Comparison of ENCODE assay signal across 7 mouse cellular contexts in the genomic region with DNA sequence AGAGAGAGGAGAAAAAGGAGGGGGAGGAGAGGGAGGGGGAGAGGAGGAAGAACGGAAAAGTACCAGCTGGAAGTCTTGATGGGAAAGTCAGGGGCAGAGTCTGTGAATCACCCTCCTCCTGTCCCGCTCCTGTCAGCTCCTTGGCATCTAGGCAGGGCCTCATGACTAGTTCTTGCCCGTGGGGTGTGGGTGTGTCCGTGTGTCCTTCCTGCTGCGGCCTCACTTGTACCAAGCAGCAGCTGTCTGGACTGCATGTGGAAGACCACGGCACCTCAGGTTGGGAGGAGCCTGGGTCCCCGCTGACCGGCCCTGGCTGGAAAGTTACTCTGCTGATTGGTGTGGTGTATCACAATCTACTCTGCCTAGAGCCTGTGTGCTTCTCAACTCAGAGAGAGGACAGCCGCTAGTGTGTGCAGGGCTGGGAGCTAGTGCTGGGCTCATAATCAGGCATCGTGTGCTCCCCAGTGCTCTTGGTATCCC. TPM values are rescaled to one million over a fixed set of nuclear protein-coding genes. Genes with fewer than 3 reads are reported as not detected.
DNase-seq lines count a peak whose midpoint lies in the region; ATAC-seq lines count a peak whose summit lies in the region.

No protein-coding gene starts in this region.

- 54% methylated on average over 10 of the region's 10 CpGs for WGBS in forebrain, embryonic 14.5 days

- intact Hi-C loops in gastrocnemius, postnatal 36 days (cut with DNase I), result no loop called here

- H3K4me2 ChIP-seq in forebrain, embryonic 14.5 days (ENCODE audit: low read length), result no peak overlapping the region

- no peak overlapping the region for H3K4me3 ChIP-seq in forebrain, embryonic 14.5 days (ENCODE audit: low read depth, low read length)

- peaks cover 21% of the 10 kb centered on the region for H3K4me1 ChIP-seq in forebrain, embryonic 14.5 days (ENCODE audit: control insufficient read depth, insufficient read depth, low read length)

- no peak overlapping the region for H3K9ac ChIP-seq in forebrain, embryonic 14.5 days (ENCODE audit: low read length)

- no peak overlapping the region for H3K27ac ChIP-seq in forebrain, embryonic 14.5 days (ENCODE audit: low read depth, low read length)

- no peaks in the 10 kb centered on the region for H3K27me3 ChIP-seq in forebrain, embryonic 14.5 days (replicated peaks; ENCODE audit: control insufficient read depth, insufficient read depth, low read length)

- DNase-seq in 3T3-L1 (ENCODE audit: low read depth, low spot score) (peak; percentile 100), MN1 (ENCODE audit: low spot score) (peak; percentile 65)
- DNase-seq in gastrocnemius, postnatal 36 days, result peak; percentile 58 to 59
- peak; percentile 54 for DNase-seq in kidney, postnatal 10 days
- no peak for DNase-seq in forebrain, embryonic 14.5 days (ENCODE audit: low spot score)
- no peak for DNase-seq in retina, postnatal 1 day

- ATAC-seq in forebrain, embryonic 14.5 days, result no peak
- no peak for ATAC-seq in cerebellum, adult (ENCODE audit: insufficient number of reproducible peaks, low FRiP score, low TSS enrichment)

- H3K36me3 ChIP-seq in forebrain, embryonic 14.5 days (ENCODE audit: control insufficient read depth, insufficient read depth, low read length), result no peaks in the 10 kb centered on the region

- no peaks in the 10 kb centered on the region for H3K9me3 ChIP-seq in forebrain, embryonic 14.5 days (replicated peaks; ENCODE audit: control insufficient read depth, low read length)

RNA-seq across cellular contexts. Expression of a gene that starts 8.3 kb away (rescaled TPM):
- 100 to 1,000 TPM; 374 to 378 TPM for total RNA-seq in gastrocnemius, postnatal 36 days (2021)
- 360 and 385 TPM in 2 replicates for polyA plus RNA-seq in forebrain, embryonic 14.5 days (2014; fragmentation: Nextera tagmentation; extraction: Ambion mirVana)

RNA-seq across cellular contexts. Expression of a gene that starts 25.6 kb away (rescaled TPM):
- 10 to 100 TPM; 56.6 to 86.1 TPM for total RNA-seq in gastrocnemius, postnatal 36 days (2021)
- polyA plus RNA-seq in forebrain, embryonic 14.5 days (2014; fragmentation: Nextera tagmentation; extraction: Ambion mirVana), result 0.21 and 0.28 TPM in 2 replicates

Comparison
In these comparisons a context has a peak if more than half of its experiments do, and no peak if none do; other contexts are left out.
1. DNase-seq: peak in 3T3-L1 (single experiment), MN1 (single experiment), gastrocnemius, postnatal 36 days (2 of 2) and kidney, postnatal 10 days (single experiment); none in forebrain, embryonic 14.5 days (single experiment) and retina, postnatal 1 day (single experiment).